ENCODE assay signal across 19 mouse cellular contexts in genomic region chr4:107341354-107341753, GRCm38 (mm10). TPM values are rescaled to one million over a fixed set of nuclear protein-coding genes. Genes with fewer than 3 reads are reported as not detected.
DNase-seq lines count a peak whose midpoint lies in the region; ATAC-seq and TF ChIP-seq lines count a peak whose summit lies in the region.
"Had no signal": no experiment of that assay in that cellular context is flagged by ENCODE, and none has a peak within 500 bp of the region (broad histone marks: within the 10 kb centered on the region; RNA-seq: fewer than 3 reads in every experiment).

No protein-coding gene starts in this region.

- no peaks in the 10 kb centered on the region for H3K27me3 ChIP-seq in hindbrain, postnatal 0 days (ENCODE audit: insufficient read depth, low read length)
- H3K27me3 ChIP-seq in hindbrain, embryonic 10.5 days (ENCODE audit: insufficient read depth, poor library complexity, severe bottlenecking) = no peaks in the 10 kb centered on the region
- no peaks in the 10 kb centered on the region for H3K27me3 ChIP-seq in midbrain, postnatal 0 days (ENCODE audit: insufficient read depth, low read length)
- no peaks in the 10 kb centered on the region for H3K27me3 ChIP-seq in midbrain, embryonic 13.5 days
- no peaks in the 10 kb centered on the region for H3K27me3 ChIP-seq in limb, embryonic 11.5 days (ENCODE audit: control insufficient read depth, insufficient read depth, low read length)
- H3K27me3 ChIP-seq in intestine, postnatal 0 days (replicated peaks; ENCODE audit: control insufficient read depth, insufficient read depth, low read length) = no peaks in the 10 kb centered on the region
- H3K27me3 ChIP-seq: embryonic facial prominence, embryonic 15.5 days; heart, embryonic 15.5 days had no signal

- H3K4me1 ChIP-seq in hindbrain, postnatal 0 days (ENCODE audit: insufficient read depth, low read length) = 0 out of 2 replicates have a peak, but pooled peaks cover 3% of the 10 kb centered on the region
- 0 out of 2 replicates have a peak, but pooled peaks cover 5% of the 10 kb centered on the region for H3K4me1 ChIP-seq in hindbrain, embryonic 10.5 days (replicated peaks)
- no peaks in the 10 kb centered on the region for H3K4me1 ChIP-seq in midbrain, postnatal 0 days (ENCODE audit: insufficient read depth, low read length)
- H3K4me1 ChIP-seq in midbrain, embryonic 13.5 days (replicated peaks) = peaks cover 8% of the 10 kb centered on the region
- H3K4me1 ChIP-seq in limb, embryonic 11.5 days (ENCODE audit: control insufficient read depth, insufficient read depth, low read length) = no peaks in the 10 kb centered on the region
- peaks cover 3% of the 10 kb centered on the region; the same call in 1 of the 2 replicates for H3K4me1 ChIP-seq in intestine, postnatal 0 days (replicated peaks; ENCODE audit: control insufficient read depth, insufficient read depth, low read length)
- H3K4me1 ChIP-seq: embryonic facial prominence, embryonic 15.5 days; heart, embryonic 15.5 days had no signal

- no peak for ATAC-seq in hindbrain, postnatal 0 days
- ATAC-seq in midbrain, postnatal 0 days (ENCODE audit: low FRiP score) = no peak
- ATAC-seq in midbrain, embryonic 13.5 days = no peak
- no peak for ATAC-seq in limb, embryonic 11.5 days (ENCODE audit: insufficient number of reproducible peaks, low FRiP score, low TSS enrichment, low read depth)
- no peak for ATAC-seq in intestine, postnatal 0 days
- no peak for ATAC-seq in megakaryocyte, adult 5-6 weeks (ENCODE audit: poor library complexity, severe bottlenecking)

- 0 out of 2 replicates have a peak overlapping the region, but pooled peaks have one; percentile 41 for H3K27ac ChIP-seq in hindbrain, postnatal 0 days
- H3K27ac ChIP-seq in hindbrain, embryonic 10.5 days = no peak overlapping the region
- H3K27ac ChIP-seq in midbrain, postnatal 0 days (ENCODE audit: low read depth, low read length) = no peak overlapping the region
- no peak overlapping the region for H3K27ac ChIP-seq in midbrain, embryonic 13.5 days
- no peak overlapping the region for H3K27ac ChIP-seq in limb, embryonic 11.5 days (replicated peaks; ENCODE audit: low read depth, low read length)
- no peak overlapping the region for H3K27ac ChIP-seq in intestine, postnatal 0 days (ENCODE audit: low read depth, low read length)
- H3K27ac ChIP-seq: embryonic facial prominence, embryonic 15.5 days; heart, embryonic 15.5 days had no signal

- H3K4me2 ChIP-seq in hindbrain, postnatal 0 days (ENCODE audit: low read depth, low read length) = 0 out of 2 replicates have a peak overlapping the region, but pooled peaks have one; percentile 1
- H3K4me2 ChIP-seq in midbrain, postnatal 0 days (ENCODE audit: low read depth, low read length, poor library complexity, severe bottlenecking) = no peak overlapping the region
- no peak overlapping the region for H3K4me2 ChIP-seq in midbrain, embryonic 13.5 days (replicated peaks)
- H3K4me2 ChIP-seq in limb, embryonic 11.5 days (ENCODE audit: low read depth, severe bottlenecking) = no peak overlapping the region
- no peak overlapping the region for H3K4me2 ChIP-seq in intestine, postnatal 0 days (replicated peaks; ENCODE audit: low read depth)
- H3K4me2 ChIP-seq: embryonic facial prominence, embryonic 15.5 days; heart, embryonic 15.5 days had no signal

- peaks cover 2% of the 10 kb centered on the region; the same call in 1 of the 2 replicates for H3K36me3 ChIP-seq in hindbrain, postnatal 0 days (ENCODE audit: insufficient read depth, low read length)
- 0 out of 2 replicates have a peak, but pooled peaks cover 15% of the 10 kb centered on the region for H3K36me3 ChIP-seq in hindbrain, embryonic 10.5 days
- H3K36me3 ChIP-seq in midbrain, postnatal 0 days (ENCODE audit: insufficient read depth, low read length) = no peaks in the 10 kb centered on the region
- H3K36me3 ChIP-seq in midbrain, embryonic 13.5 days = peaks cover 22% of the 10 kb centered on the region; the same call in 1 of the 2 replicates
- H3K36me3 ChIP-seq in limb, embryonic 11.5 days (ENCODE audit: control insufficient read depth, insufficient read depth, low read length) = peaks cover under 1% of the 10 kb centered on the region; the same call in 1 of the 2 replicates
- H3K36me3 ChIP-seq in intestine, postnatal 0 days (ENCODE audit: control insufficient read depth, insufficient read depth) = peaks cover 47% of the 10 kb centered on the region
- H3K36me3 ChIP-seq: heart, embryonic 15.5 days had no signal

- no peak overlapping the region for H3K4me3 ChIP-seq in hindbrain, postnatal 0 days (ENCODE audit: low read length)
- no peak overlapping the region for H3K4me3 ChIP-seq in hindbrain, embryonic 10.5 days
- no peak overlapping the region for H3K4me3 ChIP-seq in midbrain, postnatal 0 days (ENCODE audit: low read depth, low read length)
- no peak overlapping the region for H3K4me3 ChIP-seq in midbrain, embryonic 13.5 days (replicated peaks)
- no peak overlapping the region for H3K4me3 ChIP-seq in limb, embryonic 11.5 days (ENCODE audit: low read depth, low read length)
- H3K4me3 ChIP-seq in intestine, postnatal 0 days (ENCODE audit: low read depth, low read length) = no peak overlapping the region
- H3K4me3 ChIP-seq: embryonic facial prominence, embryonic 15.5 days; heart, embryonic 15.5 days had no signal

- TF ChIP-seq CTCF in hindbrain, postnatal 0 days (IDR thresholded peaks at IDR 0.05; ENCODE audit: low read depth) = no peak
- no peak for TF ChIP-seq CTCF in midbrain, postnatal 0 days (IDR thresholded peaks at IDR 0.05)
- TF ChIP-seq CTCF in intestine, postnatal 0 days (IDR thresholded peaks at IDR 0.05; ENCODE audit: low read depth) = no peak

- no peak overlapping the region for H3K9ac ChIP-seq in hindbrain, postnatal 0 days (replicated peaks; ENCODE audit: low read length)
- no peak overlapping the region; the same call in 1 of the 2 replicates for H3K9ac ChIP-seq in midbrain, postnatal 0 days (replicated peaks; ENCODE audit: low read length, poor library complexity, severe bottlenecking)
- H3K9ac ChIP-seq in midbrain, embryonic 13.5 days (replicated peaks) = no peak overlapping the region
- H3K9ac ChIP-seq in limb, embryonic 11.5 days (ENCODE audit: low read length) = no peak overlapping the region
- H3K9ac ChIP-seq in intestine, postnatal 0 days (ENCODE audit: low read depth, low read length) = no peak overlapping the region
- H3K9ac ChIP-seq: embryonic facial prominence, embryonic 15.5 days; heart, embryonic 15.5 days had no signal

- no peaks in the 10 kb centered on the region for H3K9me3 ChIP-seq in hindbrain, postnatal 0 days (ENCODE audit: low read length)
- H3K9me3 ChIP-seq in hindbrain, embryonic 10.5 days = no peaks in the 10 kb centered on the region
- H3K9me3 ChIP-seq in midbrain, postnatal 0 days (ENCODE audit: low read length) = no peaks in the 10 kb centered on the region
- no peaks in the 10 kb centered on the region for H3K9me3 ChIP-seq in midbrain, embryonic 13.5 days
- H3K9me3 ChIP-seq in limb, embryonic 11.5 days (ENCODE audit: control insufficient read depth, low read length) = no peaks in the 10 kb centered on the region
- no peaks in the 10 kb centered on the region for H3K9me3 ChIP-seq in intestine, postnatal 0 days (ENCODE audit: control insufficient read depth)
- H3K9me3 ChIP-seq: embryonic facial prominence, embryonic 15.5 days; heart, embryonic 15.5 days had no signal

- DNase-seq in hindbrain, postnatal 0 days (ENCODE audit: low spot score) = peak; percentile 41
- DNase-seq in hindbrain, embryonic 10.5 days (ENCODE audit: low spot score) = no peak
- peak; percentile 31 for DNase-seq in midbrain, postnatal 0 days (ENCODE audit: low spot score)
- peak; percentile 65 for DNase-seq in limb, embryonic 11.5 days (ENCODE audit: low spot score)
- DNase-seq in retina, embryonic 14.5 days (ENCODE audit: low spot score) = peak; percentile 83
- DNase-seq: adrenal gland, postnatal 36 days; heart, adult 11 months; kidney, adult 9 months; layer of hippocampus, postnatal 36 days; liver; lung, postnatal 14 days; right cerebral cortex, postnatal 25 days had no signal

- 35% methylated on average over 5 of the region's 5 CpGs for WGBS in hindbrain, postnatal 0 days
- 57% methylated on average over 5 of the region's 5 CpGs for WGBS in hindbrain, embryonic 10.5 days
- WGBS in midbrain, postnatal 0 days = 39% methylated on average over 5 of the region's 5 CpGs
- WGBS in midbrain, embryonic 13.5 days = 41% methylated on average over 5 of the region's 5 CpGs
- 52% methylated on average over 5 of the region's 5 CpGs for WGBS in limb, embryonic 11.5 days
- WGBS in intestine, postnatal 0 days = 81% methylated on average over 5 of the region's 5 CpGs

RNA-seq across cellular contexts. Expression of gene Ndc1, which starts 26.2 kb away (rescaled TPM):
- total RNA-seq in hindbrain, postnatal 0 days (2014; rRNA removed) = 28.2 and 34.8 TPM in 2 replicates
- polyA plus RNA-seq in hindbrain, postnatal 0 days (2015; fragmentation: Nextera tagmentation; extraction: Ambion mirVana) = 17.5 and 19.4 TPM in 2 replicates
- polyA plus RNA-seq in hindbrain, embryonic 10.5 days (2016; fragmentation: Nextera tagmentation; extraction: Ambion mirVana) = 35.1 and 48.3 TPM in 2 replicates
- 32.2 and 36.8 TPM in 2 replicates for total RNA-seq in midbrain, postnatal 0 days (2014; rRNA removed)
- 20.1 and 21.5 TPM in 2 replicates for polyA plus RNA-seq in midbrain, postnatal 0 days (2015; fragmentation: Nextera tagmentation; extraction: Ambion mirVana)
- 20.5 and 20.9 TPM in 2 replicates for polyA plus RNA-seq in midbrain, embryonic 13.5 days (2015; fragmentation: Nextera tagmentation; extraction: Ambion mirVana)
- polyA plus RNA-seq in limb, embryonic 11.5 days (2014; fragmentation: Nextera tagmentation; extraction: Ambion mirVana) = 52.2 and 52.9 TPM in 2 replicates
- polyA plus RNA-seq in intestine, postnatal 0 days (2015; fragmentation: Nextera tagmentation; extraction: Ambion mirVana) = 7.0 and 7.4 TPM in 2 replicates
- 49.1 and 51.8 TPM in 2 replicates for total RNA-seq in megakaryocyte, adult 5-6 weeks (2015)
- 27.7 and 32.6 TPM in 2 replicates for total RNA-seq in megakaryocyte, adult 5-6 weeks (2017)

RNA-seq across cellular contexts. Expression of gene Yipf1, which starts 27.2 kb away (rescaled TPM):
- total RNA-seq in hindbrain, postnatal 0 days (2014; rRNA removed) = 69.3 and 72.1 TPM in 2 replicates
- polyA plus RNA-seq in hindbrain, postnatal 0 days (2015; fragmentation: Nextera tagmentation; extraction: Ambion mirVana) = 69.1 and 69.4 TPM in 2 replicates
- polyA plus RNA-seq in hindbrain, embryonic 10.5 days (2016; fragmentation: Nextera tagmentation; extraction: Ambion mirVana) = 42.0 and 48.2 TPM in 2 replicates
- total RNA-seq in midbrain, postnatal 0 days (2014; rRNA removed) = 53.3 and 58.5 TPM in 2 replicates
- 58.9 and 60.8 TPM in 2 replicates for polyA plus RNA-seq in midbrain, postnatal 0 days (2015; fragmentation: Nextera tagmentation; extraction: Ambion mirVana)
- 52.8 and 53.9 TPM in 2 replicates for polyA plus RNA-seq in midbrain, embryonic 13.5 days (2015; fragmentation: Nextera tagmentation; extraction: Ambion mirVana)
- polyA plus RNA-seq in limb, embryonic 11.5 days (2014; fragmentation: Nextera tagmentation; extraction: Ambion mirVana) = 41.5 and 44.6 TPM in 2 replicates
- 127 and 147 TPM in 2 replicates for polyA plus RNA-seq in intestine, postnatal 0 days (2015; fragmentation: Nextera tagmentation; extraction: Ambion mirVana)
- 73.0 and 82.7 TPM in 2 replicates for total RNA-seq in megakaryocyte, adult 5-6 weeks (2015)
- 59.2 and 61.3 TPM in 2 replicates for total RNA-seq in megakaryocyte, adult 5-6 weeks (2017)

RNA-seq across cellular contexts. Expression of gene Dio1, which starts 34.4 kb away (rescaled TPM):
- total RNA-seq in hindbrain, postnatal 0 days (2014; rRNA removed) = not detected in 2 replicates
- not detected in 2 replicates for polyA plus RNA-seq in hindbrain, postnatal 0 days (2015; fragmentation: Nextera tagmentation; extraction: Ambion mirVana)
- not detected in 2 replicates for polyA plus RNA-seq in hindbrain, embryonic 10.5 days (2016; fragmentation: Nextera tagmentation; extraction: Ambion mirVana)
- total RNA-seq in midbrain, postnatal 0 days (2014; rRNA removed) = not detected in 2 replicates
- not detected in 2 replicates for polyA plus RNA-seq in midbrain, postnatal 0 days (2015; fragmentation: Nextera tagmentation; extraction: Ambion mirVana)
- 0.13 TPM in 1 of 2 replicates, not detected in the other for polyA plus RNA-seq in midbrain, embryonic 13.5 days (2015; fragmentation: Nextera tagmentation; extraction: Ambion mirVana)
- not detected in 2 replicates for polyA plus RNA-seq in limb, embryonic 11.5 days (2014; fragmentation: Nextera tagmentation; extraction: Ambion mirVana)
- 59.7 and 67.4 TPM in 2 replicates for polyA plus RNA-seq in intestine, postnatal 0 days (2015; fragmentation: Nextera tagmentation; extraction: Ambion mirVana)
- total RNA-seq in megakaryocyte, adult 5-6 weeks (2015) = not detected in 2 replicates
- total RNA-seq in megakaryocyte, adult 5-6 weeks (2017) = not detected in 2 replicates
- total RNA-seq: adrenal gland, postnatal 36 days; gastrocnemius, adult 18-20 months; layer of hippocampus, postnatal 36 days had no signal
- polyA plus RNA-seq: forebrain, embryonic 11.5 days; heart, embryonic 15.5 days had no signal

Comparison
In these comparisons a context has a peak if more than half of its experiments do, and no peak if none do; other contexts are left out.
1. RNA of gene Dio1, which starts 34.4 kb away (polyA plus RNA-seq): 59.7 to 67.4 TPM in intestine, postnatal 0 days; 0.13 TPM in midbrain, embryonic 13.5 days, not detected in hindbrain, postnatal 0 days, not detected in hindbrain, embryonic 10.5 days, not detected in midbrain, postnatal 0 days and not detected in limb, embryonic 11.5 days; every median in the first group is over 10 times any median in the second.